Mouse (Mus musculus): ENCODE data around the gene Lor.

Gene Lor

GRCm38 (mm10) chr3:92083042-92083441, at the start of gene Lor:
TSS of gene Lor (minus strand) at chr3:92083142.
- DNase-seq: no peak

GRCm38 (mm10) chr3:92123847-92124246, 40.9 kb upstream of the Lor start, which contains the start of gene Prr9:
TSS of gene Prr9 (minus strand) at chr3:92123947.
- DNase-seq: no peak

- DNase-seq: no peak
Observed at GRCm38 (mm10) chr3:92120902-92121301, 38.0 kb upstream of the Lor start.

GRCm38 (mm10) chr3:92117930-92118329, 35.0 kb upstream of the Lor start:
- DNase-seq: no peak

GRCm38 (mm10) chr3:92111526-92111925, 28.6 kb upstream of the Lor start:
- DNase-seq: no peak

- no peak for DNase-seq
Observed at GRCm38 (mm10) chr3:92110790-92111189, 27.8 kb upstream of the Lor start.

GRCm38 (mm10) chr3:92106582-92106981, 23.6 kb upstream of the Lor start:
- peak; percentile 25 for DNase-seq

GRCm38 (mm10) chr3:92081285-92081931, 1.5 kb downstream of the Lor start:
- peak; percentile 52 for DNase-seq

- DNase-seq: peak; percentile 76
Observed at GRCm38 (mm10) chr3:92080462-92081284, 2.3 kb downstream of the Lor start.

- DNase-seq: no peak
Observed at GRCm38 (mm10) chr3:92050382-92051054, 32.4 kb downstream of the Lor start.

- DNase-seq: no peak
Observed at GRCm38 (mm10) chr3:92033892-92034291, 49.0 kb downstream of the Lor start.

GRCm38 (mm10) chr3:92033203-92033602, 49.7 kb downstream of the Lor start:
- no peak for DNase-seq

Measured in right cerebral cortex, postnatal 14 days (tissue).